Mouse (Mus musculus): ENCODE measurements at regions not wholly inside any gene's neighbourhood (a gene's known extent, or its start where the extent isn't known, plus 50 kb on each side); places are given as distances from the start of the nearest gene placed in this dataset.

DNA sequence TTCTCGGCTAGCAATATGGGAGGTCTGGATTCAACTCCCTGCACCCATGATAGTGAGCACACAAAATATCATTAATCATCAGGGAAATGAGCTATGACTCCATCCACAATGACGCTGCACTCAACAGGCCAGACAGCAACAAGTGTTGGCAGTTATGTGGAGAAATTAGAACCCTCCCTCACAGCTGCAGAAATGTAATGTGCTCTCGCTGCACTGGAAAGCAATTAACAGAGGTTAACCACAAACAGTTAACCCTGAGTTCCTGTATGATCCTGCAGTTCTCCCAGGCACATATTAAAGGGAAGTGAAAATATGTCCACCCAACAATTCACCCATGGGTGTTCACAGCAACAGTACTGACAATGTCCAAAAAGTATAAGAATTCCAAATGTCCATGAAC lies 54.0 kb upstream of the Jade2 start:
- no peaks in the 10 kb centered on the region for H3K36me3 ChIP-seq (ENCODE audit: insufficient read depth, low read length)
- peaks cover 4% of the 10 kb centered on the region; the same call in 1 of the 2 replicates for H3K9me3 ChIP-seq (ENCODE audit: low read length)
- H3K4me3 ChIP-seq (replicated peaks; ENCODE audit: low read length): no peak overlapping the region
- TF ChIP-seq NANOG (IDR thresholded peaks at IDR 0.05; ENCODE audit: borderline replicate concordance, low read length) (no peak), POU5F1 (IDR thresholded peaks at IDR 0.05; ENCODE audit: borderline replicate concordance, low read length) (no peak), CTCF (conservative IDR thresholded peaks at IDR 0.05; ENCODE audit: low read length) (no peak)
- H3K27me3 ChIP-seq (ENCODE audit: insufficient read depth, low read length): peaks cover 5% of the 10 kb centered on the region; the same call in 1 of the 2 replicates
- peaks cover 13% of the 10 kb centered on the region for H3K4me1 ChIP-seq (replicated peaks; ENCODE audit: low read depth, low read length)

DNA sequence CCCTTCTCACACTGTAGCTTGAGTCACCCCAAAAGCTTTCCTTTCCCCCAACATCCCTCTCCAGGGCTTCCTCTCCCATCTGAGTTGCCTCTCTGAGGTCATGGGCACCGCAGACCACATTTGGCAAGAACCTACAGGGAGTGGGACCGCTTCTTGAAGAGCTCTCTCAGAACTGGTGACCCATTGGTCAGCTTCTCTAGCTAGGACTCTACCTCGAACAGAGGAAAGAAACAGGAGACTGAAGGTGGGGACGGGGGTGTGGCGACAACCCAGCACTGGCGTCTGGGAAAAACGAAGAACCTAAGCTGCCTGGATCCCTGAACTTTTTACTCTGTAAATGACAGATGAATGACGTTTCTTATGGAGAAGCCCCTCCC lies 51.8 kb upstream of the Cdkn2aipnl start:
- H3K4me1 ChIP-seq (replicated peaks; ENCODE audit: low read depth, low read length): peaks cover 26% of the 10 kb centered on the region
- no peaks in the 10 kb centered on the region for H3K36me3 ChIP-seq (ENCODE audit: insufficient read depth, low read length)
- peaks cover 17% of the 10 kb centered on the region for H3K27me3 ChIP-seq (ENCODE audit: insufficient read depth, low read length)
- H3K4me3 ChIP-seq (replicated peaks; ENCODE audit: low read length): peak overlapping the region; percentile 70
- H3K9me3 ChIP-seq (ENCODE audit: low read length): peaks cover 4% of the 10 kb centered on the region; the same call in 1 of the 2 replicates
- TF ChIP-seq NANOG (IDR thresholded peaks at IDR 0.05; ENCODE audit: borderline replicate concordance, low read length) (no peak), POU5F1 (IDR thresholded peaks at IDR 0.05; ENCODE audit: borderline replicate concordance, low read length) (no peak), CTCF (conservative IDR thresholded peaks at IDR 0.05; ENCODE audit: low read length) (no peak)

DNA sequence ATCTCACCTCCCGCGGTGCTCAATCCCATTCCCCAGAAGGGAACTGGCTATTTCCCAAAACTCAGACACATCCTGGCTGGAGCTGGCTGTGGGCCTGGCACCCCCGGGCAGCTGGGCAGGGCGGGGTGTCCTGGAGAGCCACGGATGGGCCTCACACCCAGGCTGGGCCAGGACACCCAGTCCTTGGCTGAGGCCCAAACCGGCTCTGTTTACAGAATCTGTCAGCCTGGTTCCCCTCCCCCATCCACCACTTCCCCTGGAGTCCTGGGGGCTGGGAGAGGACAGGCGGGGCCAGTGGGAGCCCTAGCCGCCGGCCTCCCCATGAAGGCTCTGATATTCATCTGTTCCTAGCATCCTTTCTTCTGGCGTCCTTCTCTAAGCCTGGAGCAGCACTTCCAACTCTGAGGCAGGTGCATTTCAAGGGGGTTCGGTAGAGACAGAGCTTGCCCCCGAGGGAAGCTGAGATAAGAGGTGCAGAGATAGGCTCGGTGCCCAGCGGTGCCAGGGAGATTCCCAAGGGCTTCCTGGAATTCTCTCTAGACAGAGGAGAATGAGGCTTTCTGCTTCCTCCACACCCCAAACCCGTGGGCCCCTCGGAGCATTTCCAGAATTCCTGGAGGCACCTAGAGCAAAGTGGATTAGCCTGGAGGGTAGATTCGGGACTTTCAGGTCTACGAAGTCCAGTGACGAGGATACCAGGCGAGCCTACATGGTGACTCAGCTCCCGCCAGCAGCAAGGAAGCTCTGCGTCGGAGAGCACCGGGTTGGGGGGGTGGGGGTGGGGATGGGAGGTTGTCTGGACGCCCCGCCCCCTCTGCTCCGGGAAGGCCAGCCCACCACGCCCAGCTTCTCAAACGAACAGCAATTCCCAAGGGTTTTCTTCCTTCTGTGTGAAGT lies 51.2 kb upstream of the Cdkn2aipnl start:
- Histone ChIP-seq H3K4me3 (replicated peaks; ENCODE audit: low read length) (peak overlapping the region; percentile 70), H3K27me3 (ENCODE audit: insufficient read depth, low read length) (peaks cover 17% of the 10 kb centered on the region), H3K4me1 (replicated peaks; ENCODE audit: low read depth, low read length) (peaks cover 26% of the 10 kb centered on the region), H3K36me3 (ENCODE audit: insufficient read depth, low read length) (no peaks in the 10 kb centered on the region), H3K9me3 (ENCODE audit: low read length) (peaks cover 4% of the 10 kb centered on the region; the same call in 1 of the 2 replicates)
- TF ChIP-seq POU5F1 (IDR thresholded peaks at IDR 0.05; ENCODE audit: borderline replicate concordance, low read length) (no peak), CTCF (conservative IDR thresholded peaks at IDR 0.05; ENCODE audit: low read length) (no peak), NANOG (IDR thresholded peaks at IDR 0.05; ENCODE audit: borderline replicate concordance, low read length) (no peak)

All from E14TG2a.4 (cell line).